Mouse (Mus musculus) myocyte (in vitro differentiated cells): ENCODE results near the gene Rps21.

Experiments used
- CEBPB ChIP-seq: IDR thresholded peaks from 2 replicates; pipeline ENCODE4 v1.6.1; 2011; ENCODE audit warnings: mild to moderate bottlenecking, moderate library complexity; ENCODE audit not compliant: poor library complexity, insufficient read depth, severe bottlenecking
- E2F4 ChIP-seq: IDR thresholded peaks from one replicate; pipeline ENCODE4 v1.6.1; 2011; ENCODE audit warnings: mild to moderate bottlenecking, control low read depth, moderate library complexity; ENCODE audit not compliant: insufficient read depth
- MAX ChIP-seq: IDR thresholded peaks from one replicate; pipeline ENCODE4 v1.6.1; 2011; ENCODE audit warnings: low read depth, mild to moderate bottlenecking, control low read depth
- MYOD1 ChIP-seq, 3 experiments: IDR thresholded peaks; one replicate each; pipeline ENCODE4 v1.6.1; 2011; ENCODE audit warnings: control low read depth in 2 of 3, low read depth in 2 of 3, mild to moderate bottlenecking in 2 of 3, moderate library complexity in 1 of 3; ENCODE audit not compliant: insufficient read length in 2 of 3, control insufficient read depth in 1 of 3
- MYOG ChIP-seq, 3 experiments: IDR thresholded peaks; one replicate each; pipeline ENCODE4 v1.6.1; 2011; ENCODE audit warnings: control low read depth in 2 of 3, low read depth in 2 of 3, mild to moderate bottlenecking in 2 of 3; ENCODE audit not compliant: insufficient read length in 2 of 3, control insufficient read depth in 1 of 3, insufficient read depth in 1 of 3
- POLR2A ChIP-seq: IDR thresholded peaks from one replicate; pipeline ENCODE4 v1.6.1; 2011; ENCODE audit warnings: low read depth, mild to moderate bottlenecking, control low read depth, moderate library complexity; ENCODE audit not compliant: insufficient read length
- POLR2AphosphoS2 ChIP-seq: IDR thresholded peaks from one replicate; pipeline ENCODE4 v1.6.1; 2011; ENCODE audit warnings: low read depth, control low read depth; ENCODE audit not compliant: insufficient read length
- REST ChIP-seq: IDR thresholded peaks from one replicate; pipeline ENCODE4 v1.6.1; 2011; ENCODE audit warnings: mild to moderate bottlenecking, control low read depth, moderate library complexity; ENCODE audit not compliant: insufficient read depth, insufficient read length
- SRF ChIP-seq: IDR thresholded peaks from one replicate; pipeline ENCODE4 v1.6.1; 2011; ENCODE audit warnings: low read depth; ENCODE audit not compliant: control insufficient read depth, insufficient read length
- TCF12 ChIP-seq: IDR thresholded peaks from one replicate; pipeline ENCODE4 v1.6.1; 2011; ENCODE audit warnings: mild to moderate bottlenecking, control low read depth; ENCODE audit not compliant: poor library complexity, insufficient read depth, severe bottlenecking
- TCF3 ChIP-seq: IDR thresholded peaks from one replicate; pipeline ENCODE4 v1.6.1; 2011; ENCODE audit warnings: low read depth, control low read depth; ENCODE audit not compliant: insufficient read length
- USF1 ChIP-seq: IDR thresholded peaks from one replicate; pipeline ENCODE4 v1.6.1; 2011; ENCODE audit warnings: low read depth, mild to moderate bottlenecking, control low read depth, moderate library complexity

DNA sequence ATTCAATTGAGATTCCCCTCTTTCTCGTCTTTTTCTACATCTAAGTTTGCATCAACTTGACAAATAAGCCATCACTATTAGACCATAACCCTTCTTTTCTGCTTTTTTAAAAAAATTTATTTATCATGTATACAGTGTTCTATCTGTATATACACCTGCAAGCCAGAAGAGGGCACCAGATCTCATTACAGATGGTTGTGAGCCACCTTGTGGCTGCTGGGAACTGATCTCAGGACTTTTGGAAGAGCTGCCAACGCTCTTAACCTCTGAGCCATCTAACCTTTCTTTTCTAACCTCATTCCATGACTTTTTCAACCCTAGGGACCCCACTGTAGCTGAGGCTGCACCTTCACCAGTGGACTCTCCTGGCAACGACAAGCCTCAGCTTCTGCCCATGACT, 44.9 kb upstream of the Rps21 start:
- TF ChIP-seq REST (no peak), POLR2A (no peak), MYOD1 (IDR thresholded peaks at IDR 0.05; ENCODE audit: control insufficient read depth in 1 of 3, insufficient read length in 2 of 3, low read depth in 2 of 3) (no peak), CEBPB (no peak), POLR2AphosphoS2 (no peak), E2F4 (no peak), USF1 (no peak), TCF3 (no peak), SRF (no peak), MAX (no peak), MYOG (IDR thresholded peaks at IDR 0.05; ENCODE audit: control insufficient read depth in 1 of 3, insufficient read depth in 1 of 3, insufficient read length in 2 of 3, low read depth in 2 of 3) (no peak), TCF12 (no peak)
